Mouse (Mus musculus): Measurements from ENCODE around the gene Hivep1.

The Hivep1 gene

GRCm38 (mm10) chr13:42076751-42077302 is 25.0 kb downstream of the Hivep1 start:
- no peak for DNase-seq (ENCODE audit: low spot score)

- no peak for DNase-seq (ENCODE audit: low spot score)
These were observed 25.8 kb downstream of the Hivep1 start for GRCm38 (mm10) chr13:42077629-42078028.

GRCm38 (mm10) chr13:42080131-42080916 is 28.5 kb downstream of the Hivep1 start:
- DNase-seq (ENCODE audit: low spot score) = no peak

GRCm38 (mm10) chr13:42088339-42088738 is 36.5 kb downstream of the Hivep1 start:
- no peak for DNase-seq (ENCODE audit: low spot score)

- DNase-seq (ENCODE audit: low spot score) = no peak
These were observed 37.2 kb downstream of the Hivep1 start for GRCm38 (mm10) chr13:42089025-42089424.

GRCm38 (mm10) chr13:42090751-42091150 is 38.9 kb downstream of the Hivep1 start:
- DNase-seq (ENCODE audit: low spot score) = no peak

- no peak for DNase-seq (ENCODE audit: low spot score)
These were observed 40.7 kb downstream of the Hivep1 start for GRCm38 (mm10) chr13:42092392-42093139.

GRCm38 (mm10) chr13:42093268-42094042 is 41.6 kb downstream of the Hivep1 start:
- no peak for DNase-seq (ENCODE audit: low spot score)

GRCm38 (mm10) chr13:42095826-42096515 is 44.1 kb downstream of the Hivep1 start:
- no peak for DNase-seq (ENCODE audit: low spot score)

- no peak for DNase-seq (ENCODE audit: low spot score)
These were observed 45.3 kb downstream of the Hivep1 start for GRCm38 (mm10) chr13:42097109-42097508.

- DNase-seq (ENCODE audit: low spot score) = no peak
These were observed 46.7 kb downstream of the Hivep1 start for GRCm38 (mm10) chr13:42098522-42098921.

GRCm38 (mm10) chr13:42099523-42099922 is 47.7 kb downstream of the Hivep1 start:
- DNase-seq (ENCODE audit: low spot score) = no peak

GRCm38 (mm10) chr13:42101440-42102190 is 49.8 kb downstream of the Hivep1 start:
- DNase-seq (ENCODE audit: low spot score) = peak; percentile 66

- DNase-seq (ENCODE audit: low spot score) = peak; percentile 83
These were observed 51.2 kb downstream of the Hivep1 start for GRCm38 (mm10) chr13:42102980-42103379.

GRCm38 (mm10) chr13:42103486-42104166 is 51.8 kb downstream of the Hivep1 start:
- DNase-seq (ENCODE audit: low spot score) = no peak

- no peak for DNase-seq (ENCODE audit: low spot score)
These were observed 52.5 kb downstream of the Hivep1 start for GRCm38 (mm10) chr13:42104371-42104770.

- DNase-seq (ENCODE audit: low spot score) = no peak
These were observed 56.8 kb downstream of the Hivep1 start for GRCm38 (mm10) chr13:42108483-42109215.

GRCm38 (mm10) chr13:42110416-42110815 is 58.6 kb downstream of the Hivep1 start:
- no peak for DNase-seq (ENCODE audit: low spot score)

- DNase-seq (ENCODE audit: low spot score) = no peak
These were observed 60.2 kb downstream of the Hivep1 start for GRCm38 (mm10) chr13:42112071-42112470.

GRCm38 (mm10) chr13:42112748-42113147 is 60.9 kb downstream of the Hivep1 start:
- no peak for DNase-seq (ENCODE audit: low spot score)

All from embryo, embryonic 10 days (tissue).